Mouse (Mus musculus) limb, embryonic 14.5 days (tissue): ENCODE measurements around the gene Mat2a. TPM values are rescaled to one million over a fixed set of nuclear protein-coding genes. Genes with fewer than 3 reads are reported as not detected.
A peak's percentile ranks its signal among the peaks of the same experiment; 100 is the strongest.

ENCODE experiments used
- ATAC-seq: fragments of 200-750 bp; cut with Nextera tagmentation; 2 replicates; pipeline ENCODE4 v1.8.0; 2017; ENCODE audit warnings: low read depth, moderate number of reproducible peaks, moderate TSS enrichment; ENCODE audit not compliant: low FRiP score
- DNase-seq: peaks from one replicate; pipeline ENCODE4 v3.0.0-alpha.2; 2015; ENCODE audit warnings: low spot score
- H3K27ac ChIP-seq: fragments of 300-500 bp; sonication (generic); replicated peaks from 2 replicates; pipeline ENCODE4 v1.5.1; 2014; ENCODE audit warnings: low read depth, mild to moderate bottlenecking, low read length, moderate library complexity, mixed read lengths
- H3K27me3 ChIP-seq: fragments of 300-500 bp; sonication (generic); 2 replicates; pipeline ENCODE4 v1.6.1; 2014; ENCODE audit warnings: low read length, mixed read lengths; ENCODE audit not compliant: control insufficient read depth, insufficient read depth
- H3K36me3 ChIP-seq: fragments of 300-500 bp; sonication (generic); 2 replicates; pipeline ENCODE4 v1.6.1; 2014; ENCODE audit warnings: mild to moderate bottlenecking, low read length, moderate library complexity, mixed read lengths; ENCODE audit not compliant: control insufficient read depth, insufficient read depth
- H3K4me1 ChIP-seq: fragments of 300-500 bp; sonication (generic); 2 replicates; pipeline ENCODE4 v1.6.1; 2014; ENCODE audit warnings: antibody characterized with exemption, low read length, mixed read lengths; ENCODE audit not compliant: control insufficient read depth, insufficient read depth
- H3K4me2 ChIP-seq: fragments of 300-500 bp; sonication (generic); replicated peaks from 2 replicates; pipeline ENCODE4 v1.6.1; 2014; ENCODE audit warnings: low read depth, mild to moderate bottlenecking, low read length, moderate library complexity; ENCODE audit not compliant: severe bottlenecking
- H3K4me3 ChIP-seq: fragments of 300-500 bp; sonication (generic); replicated peaks from 2 replicates; pipeline ENCODE4 v1.5.1; 2014; ENCODE audit warnings: low read length
- H3K9ac ChIP-seq: fragments of 300-500 bp; sonication (generic); 2 replicates; pipeline ENCODE4 v1.6.1; 2014; ENCODE audit warnings: mild to moderate bottlenecking, low read depth, low read length, moderate library complexity; ENCODE audit not compliant: severe bottlenecking
- H3K9me3 ChIP-seq: fragments of 300-500 bp; sonication (generic); 2 replicates; pipeline ENCODE4 v1.6.1; 2016; ENCODE audit warnings: low read length; ENCODE audit not compliant: control insufficient read depth
- POLR2A ChIP-seq: fragments of 200-500 bp; IDR thresholded peaks from 2 replicates; pipeline ENCODE4 v1.8.0; 2012; ENCODE audit warnings: inconsistent platforms, mild to moderate bottlenecking, moderate library complexity, borderline replicate concordance; ENCODE audit not compliant: insufficient read depth, insufficient read length; ENCODE audit errors: extremely low read depth
- WGBS: fragments of 180-500 bp; shearing (Covaris S2); extraction: QIAGEN DNeasy Blood & Tissue Kit; methylation state at CpG from one replicate; pipeline ENCODE4 v1.1.7; 2014; 5-methylcytosine and 5-hydroxymethylcytosine counted together
- polyA plus RNA-seq, 2 experiments: library from polyadenylated mRNA; depleted of rRNA in 1 of 2; stranded (reverse) in 1 of 2; unstranded in 1 of 2; fragments of >200 nt; fragmentation: Nextera tagmentation in 1 of 2; extraction: Ambion mirVana in 1 of 2; gene quantifications; 2 replicates each; pipeline versions ENCODE4 v1.2.1 to v1.2.3; 2012 to 2014

Mat2a gene
- polyA plus RNA-seq, 2 experiments, result 285 to 352 TPM

- no peaks in the 10 kb centered on the region for H3K9me3 ChIP-seq
- no peak for TF ChIP-seq POLR2A
- no peak for ATAC-seq
- DNase-seq, result no peak
- H3K27ac ChIP-seq, result no peak overlapping the region
- H3K4me2 ChIP-seq, result no peak overlapping the region
- 43% methylated on average over 5 of the region's 5 CpGs for WGBS
- 0 out of 2 replicates have a peak, but pooled peaks cover 5% of the 10 kb centered on the region for H3K4me1 ChIP-seq
- H3K27me3 ChIP-seq, result no peaks in the 10 kb centered on the region
- H3K9ac ChIP-seq, result no peak overlapping the region
- H3K4me3 ChIP-seq, result no peak overlapping the region
- peaks cover 84% of the 10 kb centered on the region for H3K36me3 ChIP-seq
These were observed 8.1 kb downstream of the Mat2a start for GRCm38 (mm10) chr6:72430989-72431921.

GRCm38 (mm10) chr6:72429061-72429842, 10.1 kb downstream of the Mat2a start:
- Histone ChIP-seq H3K27ac (no peak overlapping the region; the same call in 1 of the 2 replicates), H3K4me2 (no peak overlapping the region), H3K9ac (no peak overlapping the region), H3K9me3 (no peaks in the 10 kb centered on the region), H3K4me3 (no peak overlapping the region), H3K4me1 (0 out of 2 replicates have a peak, but pooled peaks cover 5% of the 10 kb centered on the region), H3K27me3 (no peaks in the 10 kb centered on the region), H3K36me3 (peaks cover 84% of the 10 kb centered on the region)
- TF ChIP-seq POLR2A, result no peak
- ATAC-seq (no peak), DNase-seq (no peak)
- WGBS, result 85% methylated on average over 21 of the region's 21 CpGs

GRCm38 (mm10) chr6:72428036-72428435, 11.3 kb downstream of the Mat2a start:
- Histone ChIP-seq H3K4me3 (no peak overlapping the region), H3K36me3 (peaks cover 87% of the 10 kb centered on the region), H3K27ac (0 out of 2 replicates have a peak overlapping the region, but pooled peaks have one; percentile 11), H3K27me3 (no peaks in the 10 kb centered on the region), H3K4me2 (no peak overlapping the region), H3K4me1 (0 out of 2 replicates have a peak, but pooled peaks cover 5% of the 10 kb centered on the region), H3K9me3 (no peaks in the 10 kb centered on the region), H3K9ac (no peak overlapping the region)
- TF ChIP-seq POLR2A, result no peak
- peak; percentile 79 for DNase-seq
- ATAC-seq, result peak; percentile 81
- WGBS, result 17% methylated on average over 8 of the region's 8 CpGs

- no peaks in the 10 kb centered on the region for H3K9me3 ChIP-seq
- no peak for DNase-seq
- 92% methylated on average over 11 of the region's 11 CpGs for WGBS
- ATAC-seq, result no peak
- H3K4me1 ChIP-seq, result 0 out of 2 replicates have a peak, but pooled peaks cover 5% of the 10 kb centered on the region
- TF ChIP-seq POLR2A, result no peak
- H3K4me2 ChIP-seq, result no peak overlapping the region
- H3K9ac ChIP-seq, result no peak overlapping the region
- H3K27ac ChIP-seq, result no peak overlapping the region
- H3K27me3 ChIP-seq, result no peaks in the 10 kb centered on the region
- peaks cover 88% of the 10 kb centered on the region for H3K36me3 ChIP-seq
- no peak overlapping the region for H3K4me3 ChIP-seq
These were observed 13.7 kb downstream of the Mat2a start for GRCm38 (mm10) chr6:72425646-72426045.

GRCm38 (mm10) chr6:72420901-72421300, 18.5 kb downstream of the Mat2a start:
- no peaks in the 10 kb centered on the region for H3K9me3 ChIP-seq
- H3K4me1 ChIP-seq, result no peaks in the 10 kb centered on the region; the same call in 1 of the 2 replicates
- no peaks in the 10 kb centered on the region for H3K27me3 ChIP-seq
- H3K4me3 ChIP-seq, result no peak overlapping the region
- TF ChIP-seq POLR2A, result no peak
- H3K9ac ChIP-seq, result no peak overlapping the region
- WGBS, result 96% methylated on average over 10 of the region's 10 CpGs
- DNase-seq (no peak), ATAC-seq (no peak)
- no peak overlapping the region for H3K27ac ChIP-seq
- H3K36me3 ChIP-seq, result peaks cover 81% of the 10 kb centered on the region
- no peak overlapping the region for H3K4me2 ChIP-seq
